Mouse (Mus musculus) E14TG2a.4 (cell line): ENCODE measurements at regions not wholly inside any gene's neighbourhood (a gene's known extent, or its start where the extent isn't known, plus 50 kb on each side); places are given as distances from the start of the nearest gene placed in this dataset.

Source experiments
- H3K27me3 ChIP-seq: 2 replicates; pipeline ENCODE4 v1.6.1; 2014; ENCODE audit warnings: low read length, control low read depth; ENCODE audit not compliant: insufficient read depth
- H3K36me3 ChIP-seq: 2 replicates; pipeline ENCODE4 v1.6.1; 2014; ENCODE audit warnings: low read length, control low read depth; ENCODE audit not compliant: insufficient read depth
- H3K4me1 ChIP-seq: replicated peaks from 2 replicates; pipeline ENCODE4 v1.6.1; 2014; ENCODE audit warnings: low read depth, low read length, control low read depth
- H3K4me3 ChIP-seq: replicated peaks from 2 replicates; pipeline ENCODE4 v1.5.1; 2014; ENCODE audit warnings: mild to moderate bottlenecking, low read length
- H3K9me3 ChIP-seq: 2 replicates; pipeline ENCODE4 v1.6.1; 2014; ENCODE audit warnings: low read length, control low read depth
- CTCF ChIP-seq: conservative IDR thresholded peaks from 2 replicates; pipeline ENCODE4 v1.5.1; 2014; ENCODE audit warnings: low read length
- NANOG ChIP-seq: IDR thresholded peaks from 2 replicates; pipeline ENCODE4 v1.6.1; 2014; ENCODE audit warnings: borderline replicate concordance, low read length, mixed read lengths
- POU5F1 ChIP-seq: IDR thresholded peaks from 2 replicates; pipeline ENCODE4 v1.6.1; 2014; ENCODE audit warnings: low read length, borderline replicate concordance

DNA sequence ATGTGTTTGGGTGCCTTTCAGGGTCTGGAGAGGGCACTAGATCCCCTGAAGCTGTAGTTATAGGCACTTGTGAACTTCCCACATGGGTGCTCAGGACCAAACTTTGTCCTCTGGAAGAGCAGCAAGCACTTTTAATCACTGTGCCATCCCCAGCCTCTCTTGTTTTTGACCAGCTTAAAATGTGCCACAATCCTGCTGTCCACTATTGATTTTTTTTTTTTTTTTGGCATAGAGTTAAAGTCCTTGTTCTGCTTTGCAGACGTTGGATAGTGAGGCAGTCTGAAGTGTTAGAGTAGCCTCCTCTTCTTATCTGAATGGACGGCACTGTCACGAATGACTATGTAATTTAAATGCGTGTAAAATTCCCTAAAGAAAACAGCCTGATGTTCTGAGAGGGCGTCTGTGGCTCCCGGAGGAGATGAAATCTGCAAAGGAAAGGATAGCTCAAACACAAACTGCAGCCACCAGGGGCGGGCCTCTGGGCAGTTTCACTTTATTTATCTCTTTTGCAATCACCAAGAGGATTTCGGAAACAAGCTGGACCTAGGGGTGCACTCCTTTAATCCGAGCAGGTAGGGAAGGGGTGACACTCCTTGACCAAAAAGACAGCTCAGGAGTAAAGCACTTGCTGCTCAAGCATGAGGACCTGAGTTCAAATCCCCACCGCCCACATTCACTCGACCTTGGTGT is 63.5 kb upstream of the Smyd2 start:
- Histone ChIP-seq H3K36me3 (no peaks in the 10 kb centered on the region), H3K9me3 (no peaks in the 10 kb centered on the region), H3K27me3 (no peaks in the 10 kb centered on the region; the same call in 1 of the 2 replicates), H3K4me3 (no peak overlapping the region), H3K4me1 (no peaks in the 10 kb centered on the region)
- TF ChIP-seq NANOG (no peak), CTCF (no peak), POU5F1 (no peak)

DNA sequence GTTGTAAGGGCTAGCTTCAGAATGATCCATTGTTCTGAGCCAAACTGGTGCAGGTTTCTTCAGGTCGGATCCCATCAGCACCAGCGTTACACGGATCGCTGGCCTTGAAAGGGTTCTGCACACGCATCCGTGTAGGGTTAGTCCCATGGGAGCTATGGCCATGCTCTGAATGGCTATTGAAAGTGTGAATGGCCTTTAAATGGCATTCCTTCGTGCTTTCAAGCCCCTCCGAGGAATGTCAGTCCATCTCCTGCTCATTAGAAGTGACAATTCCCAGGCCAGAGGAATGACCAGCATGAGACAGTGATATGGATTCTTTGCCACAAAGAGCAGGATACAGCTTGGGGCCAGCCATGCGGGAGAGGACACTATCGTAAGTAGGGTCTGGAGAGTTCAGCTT is 56.1 kb upstream of the Smyd2 start:
- no peak overlapping the region for H3K4me3 ChIP-seq
- H3K4me1 ChIP-seq, result no peaks in the 10 kb centered on the region
- no peaks in the 10 kb centered on the region for H3K27me3 ChIP-seq
- TF ChIP-seq CTCF, result no peak
- TF ChIP-seq NANOG, result no peak
- TF ChIP-seq POU5F1, result no peak
- H3K9me3 ChIP-seq, result no peaks in the 10 kb centered on the region
- no peaks in the 10 kb centered on the region for H3K36me3 ChIP-seq

DNA sequence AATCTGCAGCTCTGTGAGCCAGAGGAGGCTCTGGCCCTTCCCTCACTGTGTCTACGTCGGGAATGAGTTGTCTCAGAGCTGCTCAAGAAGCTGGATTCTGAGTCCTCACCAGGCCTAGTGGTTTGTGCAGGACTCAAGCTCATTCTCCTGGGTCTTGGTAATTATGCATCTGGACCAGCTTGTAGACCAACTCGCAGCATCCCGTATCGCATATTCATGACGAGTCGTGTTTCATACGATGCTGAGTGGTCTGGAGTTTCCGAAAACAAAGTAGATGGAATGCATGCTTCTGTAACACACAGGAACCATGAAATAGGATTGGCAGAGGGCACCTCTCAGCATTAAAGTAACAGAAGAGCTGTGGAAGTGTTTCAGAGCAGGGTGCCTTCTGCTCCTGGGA is 53.5 kb upstream of the Smyd2 start:
- TF ChIP-seq POU5F1 (no peak), NANOG (no peak), CTCF (no peak)
- Histone ChIP-seq H3K4me1 (peaks cover 3% of the 10 kb centered on the region), H3K27me3 (no peaks in the 10 kb centered on the region), H3K9me3 (no peaks in the 10 kb centered on the region), H3K4me3 (no peak overlapping the region), H3K36me3 (no peaks in the 10 kb centered on the region)

DNA sequence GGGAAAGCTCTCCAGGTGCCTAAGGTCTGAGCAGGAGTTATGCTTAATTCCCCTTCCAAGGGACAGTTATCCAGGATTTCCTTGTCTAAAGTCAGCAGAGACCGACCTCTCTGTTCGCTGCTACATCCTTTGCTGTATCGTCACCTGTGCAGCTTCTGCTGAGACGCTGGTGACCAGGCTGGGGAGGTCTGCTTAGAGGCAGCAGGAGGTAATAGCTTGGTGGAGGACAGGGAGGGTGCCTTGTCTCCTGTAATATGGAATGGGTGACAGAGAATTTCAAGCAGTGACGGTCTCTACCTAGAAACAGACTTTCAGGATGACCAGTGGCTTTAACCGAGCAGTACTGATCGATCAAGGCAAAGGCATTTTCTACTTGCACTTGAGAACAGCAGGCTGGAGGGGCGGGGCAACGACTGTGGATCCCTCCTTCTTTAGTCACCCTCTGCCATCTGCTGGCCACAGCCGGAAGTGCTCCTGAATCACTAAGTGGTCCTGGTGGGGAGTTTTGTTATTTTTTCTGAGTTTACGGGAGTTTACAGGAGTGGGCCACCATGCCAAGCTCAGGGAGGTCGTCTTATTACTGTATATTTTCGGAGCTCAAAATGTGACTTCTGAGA is 50.7 kb upstream of the Smyd2 start:
- Histone ChIP-seq H3K27me3 (peaks cover 2% of the 10 kb centered on the region; the same call in 1 of the 2 replicates), H3K4me3 (no peak overlapping the region), H3K4me1 (peaks cover 3% of the 10 kb centered on the region), H3K9me3 (no peaks in the 10 kb centered on the region), H3K36me3 (no peaks in the 10 kb centered on the region)
- TF ChIP-seq NANOG, result no peak
- TF ChIP-seq CTCF, result peak; percentile 85
